Mouse (Mus musculus) C2C12 (cell line): ENCODE data around the gene Ddah2. TPM values are rescaled to one million over a fixed set of nuclear protein-coding genes. Genes with fewer than 3 reads are reported as not detected.

Experiments used
- H3K27me3 ChIP-seq: one replicate; pipeline ENCODE4 v1.6.1; 2011; ENCODE audit not compliant: control insufficient read depth, insufficient read depth, insufficient read length
- H3K36me3 ChIP-seq: one replicate; pipeline ENCODE4 v1.6.1; 2011; ENCODE audit not compliant: control insufficient read depth, insufficient read depth
- H3K4me3 ChIP-seq: one replicate; pipeline ENCODE4 v1.5.1; 2011; ENCODE audit warnings: mild to moderate bottlenecking, control low read depth; ENCODE audit not compliant: poor library complexity, insufficient read depth, severe bottlenecking
- H3K79me2 ChIP-seq: one replicate; pipeline ENCODE4 v1.6.1; 2011; ENCODE audit not compliant: control insufficient read depth, insufficient read depth
- H3K79me3 ChIP-seq: one replicate; pipeline ENCODE4 v1.6.1; 2011; ENCODE audit warnings: low read depth, control low read depth
- H3ac ChIP-seq: one replicate; pipeline ENCODE3; 2011; ENCODE audit warnings: low read depth; ENCODE audit not compliant: control insufficient read depth, insufficient read length
- CEBPB ChIP-seq: IDR thresholded peaks from one replicate; pipeline ENCODE4 v1.6.1; 2011; ENCODE audit warnings: low read depth, mild to moderate bottlenecking, control low read depth, moderate library complexity
- CTCF ChIP-seq: IDR thresholded peaks from one replicate; pipeline ENCODE4 v1.5.1; 2011; ENCODE audit not compliant: control insufficient read depth, insufficient read depth, insufficient read length
- FOSL1 ChIP-seq: IDR thresholded peaks from one replicate; pipeline ENCODE4 v1.8.0; 2011; ENCODE audit warnings: mild to moderate bottlenecking, low read length; ENCODE audit not compliant: poor library complexity, insufficient read depth, severe bottlenecking
- MAX ChIP-seq: IDR thresholded peaks from one replicate; pipeline ENCODE4 v1.6.1; 2011; ENCODE audit warnings: mild to moderate bottlenecking, control low read depth
- MYOD1 ChIP-seq: IDR thresholded peaks from one replicate; pipeline ENCODE4 v1.6.1; 2011; ENCODE audit warnings: low read depth; ENCODE audit not compliant: control insufficient read depth, insufficient read length
- MYOG ChIP-seq: IDR thresholded peaks from one replicate; pipeline ENCODE4 v1.6.1; 2011; ENCODE audit not compliant: control insufficient read depth, insufficient read length; ENCODE audit errors: extremely low read depth
- USF1 ChIP-seq: IDR thresholded peaks from one replicate; pipeline ENCODE4 v1.6.1; 2011; ENCODE audit warnings: low read depth, mild to moderate bottlenecking, control low read depth, moderate library complexity
- polyA plus RNA-seq: library from polyadenylated mRNA; unstranded; fragments of >200 nt; fragmentation: generic; extraction: Trizol; gene quantifications from one replicate; pipeline ENCODE4 v1.2.1, GENCODE M21; 2012; ENCODE audit warnings: missing spikeins

The Ddah2 gene
- polyA plus RNA-seq, 1 experiment: 129 TPM

- Histone ChIP-seq H3K36me3 (peaks cover 16% of the 10 kb centered on the region), H3ac (no peak within 1 kb of the TSS), H3K79me3 (no peaks in the 10 kb centered on the region), H3K4me3 (no peak within 1 kb of the TSS), H3K27me3 (no peaks in the 10 kb centered on the region), H3K79me2 (no peaks in the 10 kb centered on the region)
- TF ChIP-seq USF1 (no peak), CEBPB (no peak)
These were observed 6.4 kb downstream of the Ddah2 start, which contains the start of gene Ly6g6c for GRCm38 (mm10) chr17:35064951-35065947. Ly6g6c (plus strand) TSS chr17:35065388.

GRCm38 (mm10) chr17:35066084-35066483 lies 7.2 kb downstream of the Ddah2 start, which contains the start of gene Mpig6b:
Mpig6b (minus strand) TSS chr17:35066184.
- no peak for TF ChIP-seq CEBPB
- no peak for TF ChIP-seq MAX
- TF ChIP-seq USF1: no peak
- TF ChIP-seq CTCF: no peak
- no peak for TF ChIP-seq FOSL1
- no peak for TF ChIP-seq MYOG
- TF ChIP-seq MYOD1: no peak
- Histone ChIP-seq H3K27me3 (peaks cover 3% of the 10 kb centered on the region), H3K79me2 (no peaks in the 10 kb centered on the region), H3ac (no peak within 1 kb of the TSS), H3K4me3 (no peak within 1 kb of the TSS), H3K79me3 (no peaks in the 10 kb centered on the region), H3K36me3 (peaks cover 7% of the 10 kb centered on the region)

- Histone ChIP-seq H3K27me3 (peaks cover 3% of the 10 kb centered on the region), H3K79me2 (no peaks in the 10 kb centered on the region), H3K4me3 (no peak overlapping the region), H3K79me3 (no peaks in the 10 kb centered on the region), H3K36me3 (no peaks in the 10 kb centered on the region), H3ac (no peak overlapping the region)
- TF ChIP-seq MYOD1 (no peak), FOSL1 (no peak), CTCF (no peak), MAX (no peak)
These were observed 9.5 kb downstream of the Ddah2 start for GRCm38 (mm10) chr17:35068213-35068914.

- no peak for TF ChIP-seq MYOG
- H3K79me2 ChIP-seq: no peaks in the 10 kb centered on the region
- no peaks in the 10 kb centered on the region for H3K79me3 ChIP-seq
- H3K4me3 ChIP-seq: no peak overlapping the region
- H3K36me3 ChIP-seq: no peaks in the 10 kb centered on the region
- H3K27me3 ChIP-seq: peaks cover 3% of the 10 kb centered on the region
- no peak overlapping the region for H3ac ChIP-seq
These were observed 11.9 kb downstream of the Ddah2 start for GRCm38 (mm10) chr17:35070556-35071229.

GRCm38 (mm10) chr17:35071454-35071853 lies 12.6 kb downstream of the Ddah2 start:
- Histone ChIP-seq H3K4me3 (no peak overlapping the region), H3ac (no peak overlapping the region), H3K27me3 (peaks cover 3% of the 10 kb centered on the region), H3K79me2 (no peaks in the 10 kb centered on the region), H3K79me3 (no peaks in the 10 kb centered on the region), H3K36me3 (no peaks in the 10 kb centered on the region)
- TF ChIP-seq CTCF (no peak), USF1 (no peak), MYOG (no peak), FOSL1 (no peak), CEBPB (no peak), MAX (no peak), MYOD1 (no peak)

- Histone ChIP-seq H3K4me3 (no peak overlapping the region), H3K79me2 (no peaks in the 10 kb centered on the region), H3K79me3 (no peaks in the 10 kb centered on the region), H3ac (no peak overlapping the region), H3K36me3 (no peaks in the 10 kb centered on the region), H3K27me3 (peaks cover 17% of the 10 kb centered on the region)
- TF ChIP-seq CEBPB (no peak), MYOG (no peak), USF1 (no peak), FOSL1 (no peak), MAX (no peak), MYOD1 (no peak), CTCF (no peak)
These were observed 15.3 kb downstream of the Ddah2 start for GRCm38 (mm10) chr17:35074097-35074496.
